Mouse (Mus musculus): Measurements from ENCODE around the gene Tomm40. TPM values are rescaled to one million over a fixed set of nuclear protein-coding genes. Genes with fewer than 3 reads are reported as not detected.

Gene Tomm40
- total RNA-seq, 4 experiments from 2014 or later: 109 to 112 (median 111) TPM

- DNase-seq (ENCODE audit: low spot score in 2 of 2): no peak
Observed at GRCm38 (mm10) chr7:19710650-19711049, 4.6 kb downstream of the Tomm40 start.

- DNase-seq (ENCODE audit: low spot score in 2 of 2): no peak
Observed at GRCm38 (mm10) chr7:19705271-19705670, 10.0 kb downstream of the Tomm40 start.

GRCm38 (mm10) chr7:19704475-19704874, 10.8 kb downstream of the Tomm40 start:
- DNase-seq (ENCODE audit: low spot score in 2 of 2): no peak

GRCm38 (mm10) chr7:19702859-19703555, 12.2 kb downstream of the Tomm40 start:
- DNase-seq (ENCODE audit: low spot score in 2 of 2): no peak

GRCm38 (mm10) chr7:19701069-19701761, 14.0 kb downstream of the Tomm40 start:
- peak; percentile 47 to 60 for DNase-seq (ENCODE audit: low spot score in 2 of 2)

- no peak for DNase-seq (ENCODE audit: low spot score in 2 of 2)
Observed at GRCm38 (mm10) chr7:19700299-19701068, 14.8 kb downstream of the Tomm40 start.

- DNase-seq (ENCODE audit: low spot score in 2 of 2): no peak
Observed at GRCm38 (mm10) chr7:19699827-19700148, 15.4 kb downstream of the Tomm40 start.

- DNase-seq (ENCODE audit: low spot score in 2 of 2): peak; percentile 52 to 71
Observed at GRCm38 (mm10) chr7:19698907-19699826, 16.1 kb downstream of the Tomm40 start, which contains the start of gene Apoe. Gene Apoe, minus strand, starts transcription at chr7:19699188.

GRCm38 (mm10) chr7:19697949-19698906, 17.0 kb downstream of the Tomm40 start:
- no peak for DNase-seq (ENCODE audit: low spot score in 2 of 2)

GRCm38 (mm10) chr7:19696336-19696873, 18.8 kb downstream of the Tomm40 start:
- DNase-seq (ENCODE audit: low spot score in 2 of 2): no peak

- no peak for DNase-seq (ENCODE audit: low spot score in 2 of 2)
Observed at GRCm38 (mm10) chr7:19695881-19696280, 19.4 kb downstream of the Tomm40 start.

GRCm38 (mm10) chr7:19695213-19695594, 20.0 kb downstream of the Tomm40 start:
- DNase-seq (ENCODE audit: low spot score in 2 of 2): no peak

- no peak for DNase-seq (ENCODE audit: low spot score in 2 of 2)
Observed at GRCm38 (mm10) chr7:19694336-19695212, 20.7 kb downstream of the Tomm40 start.

- DNase-seq (ENCODE audit: low spot score in 2 of 2): peak in 1 of 2 experiments; percentile 67
Observed at GRCm38 (mm10) chr7:19693421-19693820, 21.8 kb downstream of the Tomm40 start.

GRCm38 (mm10) chr7:19691873-19692865, 23.1 kb downstream of the Tomm40 start, which contains the start of gene Apoc1:
Gene Apoc1, minus strand, starts transcription at chr7:19692660.
- DNase-seq (ENCODE audit: low spot score in 2 of 2): no peak

- no peak for DNase-seq (ENCODE audit: low spot score in 2 of 2)
Observed at GRCm38 (mm10) chr7:19691434-19691833, 23.8 kb downstream of the Tomm40 start.

- no peak for DNase-seq (ENCODE audit: low spot score in 2 of 2)
Observed at GRCm38 (mm10) chr7:19690845-19691244, 24.4 kb downstream of the Tomm40 start.

Measured in left cerebral cortex, adult 8-10 months (tissue).